Mouse (Mus musculus) lung, adult 2 months (tissue): Measurements from ENCODE around the gene Zbed6. TPM values are rescaled to one million over a fixed set of nuclear protein-coding genes. Genes with fewer than 3 reads are reported as not detected.

Source experiments
- DNase-seq: peaks from one replicate; pipeline ENCODE4 v3.0.0; 2022
- H3K4me1 ChIP-seq: fragments of 200-500 bp; 2 replicates; pipeline ENCODE4 v1.6.1; 2011; ENCODE audit warnings: low read length; ENCODE audit not compliant: control insufficient read depth, insufficient read depth
- H3K4me3 ChIP-seq: fragments of 200-500 bp; replicated peaks from 2 replicates; pipeline ENCODE3; 2011; ENCODE audit warnings: low read depth, mild to moderate bottlenecking, control low read depth, low read length; ENCODE audit errors: extremely low read depth
- CTCF ChIP-seq: fragments of 200-500 bp; IDR thresholded peaks from 2 replicates; pipeline ENCODE4 v1.5.1; 2011; ENCODE audit warnings: mild to moderate bottlenecking, low read length, control low read depth; ENCODE audit not compliant: insufficient read depth
- POLR2A ChIP-seq: fragments of 200-500 bp; IDR thresholded peaks from 2 replicates; pipeline ENCODE4 v1.6.1; 2011; ENCODE audit warnings: low read depth, mild to moderate bottlenecking, control low read depth, low read length, borderline replicate concordance; ENCODE audit errors: extremely low read depth
- WGBS: fragments of 180-500 bp; shearing (Covaris S2); methylation state at CpG from one replicate; pipeline ENCODE4 v1.1.7; 2018; 5-methylcytosine and 5-hydroxymethylcytosine counted together
- polyA plus RNA-seq: library from polyadenylated mRNA; depleted of rRNA; stranded (reverse); fragments of >200 nt; gene quantifications from 2 replicates; pipeline ENCODE4 v1.2.3, GENCODE M21; 2012

The Zbed6 gene
- polyA plus RNA-seq, 1 experiment, result 4.6 TPM

- no peak for DNase-seq
Measured at GRCm38 (mm10) chr1:133664203-133664970, 3.7 kb upstream of the Zbed6 start.

GRCm38 (mm10) chr1:133663427-133663826 lies 2.7 kb upstream of the Zbed6 start:
- DNase-seq, result no peak
- H3K4me3 ChIP-seq, result no peak overlapping the region
- TF ChIP-seq CTCF (no peak), POLR2A (no peak)
- WGBS, result 64% methylated on average over 4 of the region's 4 CpGs
- H3K4me1 ChIP-seq, result peaks cover 9% of the 10 kb centered on the region

More at GRCm38 (mm10) chr1:133664203-133664970, 3.7 kb upstream of the Zbed6 start:
- TF ChIP-seq POLR2A, result no peak
- no peak for TF ChIP-seq CTCF
- H3K4me1 ChIP-seq, result peaks cover 2% of the 10 kb centered on the region
- WGBS, result 78% methylated on average over 11 of the region's 11 CpGs
- no peak overlapping the region for H3K4me3 ChIP-seq

- H3K4me3 ChIP-seq, result no peak overlapping the region
- 94% methylated on average over 7 of the region's 7 CpGs for WGBS
- no peak for DNase-seq
- TF ChIP-seq CTCF, result no peak
- TF ChIP-seq POLR2A, result no peak
- H3K4me1 ChIP-seq, result peaks cover 13% of the 10 kb centered on the region
Measured at GRCm38 (mm10) chr1:133662941-133663340, 2.3 kb upstream of the Zbed6 start.

- WGBS, result 2% methylated on average over 26 of the region's 26 CpGs
- TF ChIP-seq CTCF (no peak), POLR2A (peak; percentile 92; the same call in 1 of the 2 replicates)
- Histone ChIP-seq H3K4me1 (peaks cover 16% of the 10 kb centered on the region), H3K4me3 (peak within 1 kb of the TSS; percentile 72)
- peak; percentile 89 for DNase-seq
Measured at GRCm38 (mm10) chr1:133661203-133661933, 683 bp upstream of the Zbed6 start, which contains the start of gene Gm38394. Gm38394 (minus strand) TSS chr1:133661318.

- no peak for DNase-seq
- TF ChIP-seq CTCF (no peak), POLR2A (no peak)
- WGBS, result 77% methylated on average over 3 of the region's 3 CpGs
- H3K4me1 ChIP-seq, result peaks cover 19% of the 10 kb centered on the region
- H3K4me3 ChIP-seq, result no peak overlapping the region
Measured at GRCm38 (mm10) chr1:133658878-133659277, 1.8 kb downstream of the Zbed6 start.

GRCm38 (mm10) chr1:133656811-133657210 lies 3.9 kb downstream of the Zbed6 start:
- no peak overlapping the region for H3K4me3 ChIP-seq
- 40% methylated on average over 5 of the region's 5 CpGs for WGBS

GRCm38 (mm10) chr1:133653033-133653432 lies 7.7 kb downstream of the Zbed6 start:
- WGBS, result 91% methylated on average over 1 of the region's 1 CpGs
- no peak for DNase-seq
- no peak for TF ChIP-seq POLR2A
- TF ChIP-seq CTCF, result no peak
- Histone ChIP-seq H3K4me1 (peaks cover 11% of the 10 kb centered on the region), H3K4me3 (no peak overlapping the region)

More at GRCm38 (mm10) chr1:133656811-133657210, 3.9 kb downstream of the Zbed6 start:
- no peak for DNase-seq
- TF ChIP-seq POLR2A (no peak), CTCF (no peak)
- H3K4me1 ChIP-seq, result peaks cover 21% of the 10 kb centered on the region

- Histone ChIP-seq H3K4me3 (no peak overlapping the region), H3K4me1 (peaks cover 7% of the 10 kb centered on the region)
- no peak for TF ChIP-seq POLR2A
- no peak for TF ChIP-seq CTCF
- no peak for DNase-seq
- WGBS, result 82% methylated on average over 7 of the region's 7 CpGs
Measured at GRCm38 (mm10) chr1:133650288-133651055, 10.2 kb downstream of the Zbed6 start.

- no peak overlapping the region for H3K4me3 ChIP-seq
- peaks cover 3% of the 10 kb centered on the region for H3K4me1 ChIP-seq
- no peak for TF ChIP-seq POLR2A
- no peak for TF ChIP-seq CTCF
- DNase-seq, result no peak
- 67% methylated on average over 5 of the region's 5 CpGs for WGBS
Measured at GRCm38 (mm10) chr1:133645652-133646051, 15.0 kb downstream of the Zbed6 start.
